Mouse (Mus musculus) intestine, postnatal 0 days (tissue): Measurements from ENCODE around the gene Ints5. TPM values are rescaled to one million over a fixed set of nuclear protein-coding genes. Genes with fewer than 3 reads are reported as not detected.

Source experiments
- ATAC-seq: fragments of 200-750 bp; cut with Nextera tagmentation; 2 replicates; pipeline ENCODE4 v1.8.0; 2017; ENCODE audit warnings: mild to moderate bottlenecking, moderate TSS enrichment, moderate library complexity
- H3K27ac ChIP-seq: fragments of 300-500 bp; sonication (generic); 2 replicates; pipeline ENCODE4 v1.5.1; 2014; ENCODE audit warnings: mild to moderate bottlenecking, low read depth, low read length, moderate library complexity
- H3K27me3 ChIP-seq: fragments of 300-500 bp; sonication (generic); replicated peaks from 2 replicates; pipeline ENCODE4 v1.6.1; 2014; ENCODE audit warnings: low read length, mixed read lengths; ENCODE audit not compliant: control insufficient read depth, insufficient read depth
- H3K36me3 ChIP-seq: fragments of 300-500 bp; sonication (generic); 2 replicates; pipeline ENCODE4 v1.6.1; 2014; ENCODE audit warnings: mild to moderate bottlenecking, moderate library complexity; ENCODE audit not compliant: control insufficient read depth, insufficient read depth
- H3K4me1 ChIP-seq: fragments of 300-500 bp; sonication (generic); replicated peaks from 2 replicates; pipeline ENCODE4 v1.6.1; 2014; ENCODE audit warnings: antibody characterized with exemption, low read length, mixed read lengths; ENCODE audit not compliant: control insufficient read depth, insufficient read depth
- H3K4me2 ChIP-seq: fragments of 300-500 bp; sonication (generic); replicated peaks from 2 replicates; pipeline ENCODE4 v1.6.1; 2014; ENCODE audit warnings: low read depth, mild to moderate bottlenecking, moderate library complexity
- H3K4me3 ChIP-seq: fragments of 300-500 bp; sonication (generic); 2 replicates; pipeline ENCODE4 v1.5.1; 2014; ENCODE audit warnings: low read depth, low read length
- H3K9ac ChIP-seq: fragments of 300-500 bp; sonication (generic); 2 replicates; pipeline ENCODE4 v1.6.1; 2014; ENCODE audit warnings: mild to moderate bottlenecking, low read depth, low read length
- H3K9me3 ChIP-seq: fragments of 300-500 bp; sonication (generic); 2 replicates; pipeline ENCODE4 v1.6.1; 2016; ENCODE audit warnings: mixed run types; ENCODE audit not compliant: control insufficient read depth
- CTCF ChIP-seq: sonication (generic); IDR thresholded peaks from 2 replicates; pipeline ENCODE4 v1.5.1; 2016; ENCODE audit warnings: low read depth, mild to moderate bottlenecking, control low read depth, antibody characterized with exemption, moderate library complexity
- WGBS: fragments of 180-500 bp; shearing (Covaris S2); extraction: QIAGEN DNeasy Blood & Tissue Kit; methylation state at CpG from one replicate; pipeline ENCODE4 v1.1.7; 2014; 5-methylcytosine and 5-hydroxymethylcytosine counted together
- polyA plus RNA-seq: library from polyadenylated mRNA; unstranded; fragments of >200 nt; fragmentation: Nextera tagmentation; extraction: Ambion mirVana; gene quantifications from 2 replicates; pipeline ENCODE4 v1.2.1, GENCODE M21; 2015

Gene Ints5
- polyA plus RNA-seq, 1 experiment from 2014 or later = 14.5 TPM

DNA sequence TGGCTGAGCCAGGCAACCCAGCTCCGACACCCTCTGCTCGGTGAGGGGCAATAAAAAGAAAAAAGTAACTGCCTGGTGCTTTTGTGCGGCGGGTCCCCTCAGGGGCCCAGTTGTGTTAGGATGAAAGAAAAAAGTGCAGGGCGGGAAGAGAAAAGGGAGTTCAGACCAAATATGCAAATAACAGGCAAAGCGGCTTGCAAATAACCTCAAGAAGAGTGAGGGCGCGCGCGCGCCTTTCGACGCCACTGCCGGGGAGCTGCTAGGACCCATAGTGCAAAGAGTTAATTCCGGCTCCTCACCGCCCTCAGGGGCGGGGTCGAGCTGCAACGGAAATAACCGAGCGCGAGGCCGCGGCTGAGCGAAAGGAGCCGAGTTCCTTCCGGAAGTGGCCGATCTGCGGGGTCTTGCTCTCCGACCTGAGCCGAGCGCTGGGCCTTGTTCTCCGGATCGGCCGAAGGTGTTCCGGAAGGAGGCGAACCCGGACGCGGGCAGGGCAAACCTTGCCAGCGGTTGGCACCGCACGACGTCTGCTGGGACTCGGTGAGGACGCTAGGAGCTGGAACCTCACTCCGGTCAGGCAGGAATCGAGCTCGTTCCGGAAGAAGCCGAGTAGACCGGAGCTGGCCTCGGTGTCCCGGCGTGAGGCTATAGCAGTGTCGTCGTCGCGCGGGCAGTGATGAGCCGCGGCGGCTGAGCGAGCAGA is 48.9 kb downstream of the Ints5 start, which contains the start of gene Mta2:
Gene Mta2, plus strand, starts transcription at position 361 of the 703 bp plus-strand sequence.
- under 1% methylated on average over 64 of the region's 64 CpGs for WGBS
- TF ChIP-seq CTCF = peak; percentile 51
- Histone ChIP-seq H3K9me3 (no peaks in the 10 kb centered on the region), H3K4me2 (peak within 1 kb of the TSS; percentile 81), H3K9ac (peak within 1 kb of the TSS; percentile 98), H3K4me3 (peak within 1 kb of the TSS; percentile 83), H3K4me1 (no peaks in the 10 kb centered on the region; the same call in 1 of the 2 replicates), H3K27me3 (no peaks in the 10 kb centered on the region), H3K27ac (peak within 1 kb of the TSS; percentile 98), H3K36me3 (peaks cover 43% of the 10 kb centered on the region)
- peak; percentile 94 for ATAC-seq

DNA sequence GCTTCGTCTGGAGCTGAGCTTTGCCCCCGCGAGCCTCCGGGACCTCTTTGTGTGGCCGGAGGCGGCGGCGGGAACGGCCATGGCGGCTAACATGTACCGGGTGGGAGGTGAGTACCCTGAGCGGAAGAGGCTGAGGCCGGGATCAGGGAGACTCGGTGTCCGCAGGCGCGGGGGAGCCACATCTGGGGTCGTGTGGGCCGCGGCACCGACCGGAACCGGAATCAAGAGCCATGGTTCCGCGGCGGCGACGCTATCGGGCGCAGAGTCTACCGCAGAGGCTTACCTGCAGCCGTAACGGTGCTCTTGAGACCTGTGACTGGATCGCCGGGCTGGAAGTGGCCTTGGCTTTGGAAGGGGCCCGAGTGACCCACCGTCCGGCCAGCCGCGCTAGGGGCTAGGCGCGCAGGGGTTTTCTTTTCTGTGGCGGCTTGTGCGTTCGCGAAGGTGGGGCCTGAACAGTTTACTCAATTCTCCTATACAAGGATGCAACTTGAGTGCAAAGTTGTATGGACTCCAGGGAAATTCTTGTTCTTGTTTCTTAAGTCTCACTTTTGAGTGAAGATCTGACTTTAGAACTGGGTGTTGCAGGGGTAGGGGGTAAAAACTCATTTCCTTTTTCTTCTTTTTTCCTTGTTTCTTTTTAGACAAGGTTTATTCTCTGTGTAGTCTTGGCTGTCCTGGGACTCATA is 49.6 kb downstream of the Ints5 start:
- ATAC-seq = peak; percentile 39
- Histone ChIP-seq H3K36me3 (peaks cover 46% of the 10 kb centered on the region), H3K4me1 (no peaks in the 10 kb centered on the region; the same call in 1 of the 2 replicates), H3K9me3 (no peaks in the 10 kb centered on the region), H3K4me3 (peak overlapping the region; percentile 83), H3K4me2 (peak overlapping the region; percentile 81), H3K9ac (peak overlapping the region; percentile 98), H3K27me3 (no peaks in the 10 kb centered on the region), H3K27ac (peak overlapping the region; percentile 98)
- no peak for TF ChIP-seq CTCF
- WGBS = under 1% methylated on average over 46 of the region's 46 CpGs

- peak overlapping the region; percentile 83 for H3K4me3 ChIP-seq
- no peak for TF ChIP-seq CTCF
- no peak overlapping the region for H3K27ac ChIP-seq
- H3K27me3 ChIP-seq = no peaks in the 10 kb centered on the region
- 0 out of 2 replicates have a peak overlapping the region, but pooled peaks have one; percentile 23 for H3K9ac ChIP-seq
- no peaks in the 10 kb centered on the region for H3K9me3 ChIP-seq
- peaks cover 47% of the 10 kb centered on the region for H3K36me3 ChIP-seq
- H3K4me1 ChIP-seq = no peaks in the 10 kb centered on the region; the same call in 1 of the 2 replicates
- peak overlapping the region; percentile 81 for H3K4me2 ChIP-seq
- 51% methylated on average over 2 of the region's 2 CpGs for WGBS
- ATAC-seq = no peak
Measured at GRCm38 (mm10) chr19:8943047-8943446, 50.2 kb downstream of the Ints5 start.

DNA sequence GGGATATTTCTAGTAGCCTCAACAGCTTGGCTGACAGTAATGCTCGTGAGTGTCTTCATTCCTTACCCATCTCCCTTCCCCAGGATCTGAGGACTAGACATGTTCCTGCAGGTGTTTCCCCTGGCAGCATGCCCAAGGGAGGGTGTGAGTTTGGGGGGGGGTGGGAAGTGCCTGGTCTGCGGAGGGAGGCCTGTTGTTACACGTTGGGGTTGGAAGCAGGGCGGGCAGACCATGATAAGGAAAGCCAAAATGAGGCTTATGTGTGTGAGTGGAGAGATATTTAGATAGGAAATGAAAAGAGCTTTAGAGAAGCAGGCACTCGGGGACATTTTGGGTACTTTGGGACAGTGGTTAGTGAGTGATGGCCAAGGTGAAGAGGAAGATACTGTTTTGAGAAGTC is 51.3 kb downstream of the Ints5 start:
- WGBS = 22% methylated on average over 5 of the region's 5 CpGs
- TF ChIP-seq CTCF = no peak
- ATAC-seq = no peak
- no peak overlapping the region for H3K4me3 ChIP-seq
- no peak overlapping the region for H3K27ac ChIP-seq
- H3K9me3 ChIP-seq = no peaks in the 10 kb centered on the region
- peak overlapping the region; percentile 81 for H3K4me2 ChIP-seq
- H3K9ac ChIP-seq = 0 out of 2 replicates have a peak overlapping the region, but pooled peaks have one; percentile 7
- peaks cover 49% of the 10 kb centered on the region for H3K36me3 ChIP-seq
- H3K27me3 ChIP-seq = no peaks in the 10 kb centered on the region
- no peaks in the 10 kb centered on the region; the same call in 1 of the 2 replicates for H3K4me1 ChIP-seq

DNA sequence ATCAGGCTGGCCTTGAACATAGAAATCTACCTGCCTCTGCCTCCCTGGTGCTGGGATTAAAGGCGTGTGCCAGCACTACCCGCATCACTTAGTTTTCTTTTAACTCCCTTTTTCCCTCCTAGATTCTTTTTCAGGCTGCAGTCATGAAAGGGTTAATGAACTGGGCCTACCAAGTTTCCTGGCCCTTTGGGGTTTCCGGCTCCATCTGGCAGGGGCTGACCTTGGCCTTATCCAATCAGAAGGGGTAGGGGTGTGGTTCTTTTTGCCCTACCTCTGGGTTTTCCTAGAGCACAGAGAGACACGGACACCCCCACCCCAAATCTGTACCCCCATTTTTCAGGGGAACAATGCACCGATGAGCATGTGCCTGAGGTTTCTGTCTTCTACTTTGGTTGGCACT is 51.9 kb downstream of the Ints5 start:
- ATAC-seq = no peak
- WGBS = 14% methylated on average over 5 of the region's 5 CpGs
- H3K9me3 ChIP-seq = no peaks in the 10 kb centered on the region
- TF ChIP-seq CTCF = no peak
- H3K27me3 ChIP-seq = no peaks in the 10 kb centered on the region
- H3K4me1 ChIP-seq = no peaks in the 10 kb centered on the region; the same call in 1 of the 2 replicates
- H3K36me3 ChIP-seq = peaks cover 52% of the 10 kb centered on the region
- H3K9ac ChIP-seq = 0 out of 2 replicates have a peak overlapping the region, but pooled peaks have one; percentile 1
- H3K4me2 ChIP-seq = peak overlapping the region; percentile 50
- no peak overlapping the region; the same call in 1 of the 2 replicates for H3K27ac ChIP-seq
- H3K4me3 ChIP-seq = peak overlapping the region; percentile 20

- Histone ChIP-seq H3K9me3 (no peaks in the 10 kb centered on the region), H3K27me3 (no peaks in the 10 kb centered on the region), H3K9ac (0 out of 2 replicates have a peak overlapping the region, but pooled peaks have one; percentile 1), H3K4me3 (peak overlapping the region; percentile 20), H3K36me3 (peaks cover 54% of the 10 kb centered on the region), H3K4me2 (peak overlapping the region; percentile 50), H3K4me1 (no peaks in the 10 kb centered on the region; the same call in 1 of the 2 replicates), H3K27ac (no peak overlapping the region; the same call in 1 of the 2 replicates)
- no peak for ATAC-seq
- no peak; the same call in 1 of the 2 replicates for TF ChIP-seq CTCF
- WGBS = 58% methylated on average over 6 of the region's 6 CpGs
Measured at GRCm38 (mm10) chr19:8945251-8945650, 52.4 kb downstream of the Ints5 start.
